Comparison of ENCODE assay signal across 10 mouse cellular contexts in the genomic region with DNA sequence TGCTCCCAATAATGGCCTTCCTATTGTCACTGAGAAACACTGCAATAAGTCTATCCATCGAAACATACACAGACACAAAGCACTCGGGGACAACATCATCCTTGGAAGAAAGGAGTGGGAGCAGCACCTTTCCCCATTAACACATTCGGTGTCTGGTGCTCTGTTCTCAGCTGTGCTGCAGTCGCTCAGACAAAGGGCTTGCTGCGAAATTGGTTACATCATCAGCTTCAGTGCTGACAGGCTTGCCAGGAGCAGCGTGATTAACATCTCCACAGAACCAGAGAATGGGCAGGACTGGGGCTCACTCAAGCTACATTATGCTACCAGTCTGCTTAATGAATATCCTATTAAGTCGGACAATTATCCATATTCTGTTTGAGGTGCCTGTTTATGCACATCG. TPM values are rescaled to one million over a fixed set of nuclear protein-coding genes. Genes with fewer than 3 reads are reported as not detected.
DNase-seq lines count a peak whose midpoint lies in the region; TF ChIP-seq lines count a peak whose summit lies in the region.
"Had no signal": no experiment of that assay in that cellular context is flagged by ENCODE, and none has a peak within 500 bp of the region (broad histone marks: within the 10 kb centered on the region; RNA-seq: fewer than 3 reads in every experiment).

No protein-coding gene starts in this region.

- H3K36me3 ChIP-seq in hindbrain, embryonic 10.5 days: no peaks in the 10 kb centered on the region

- H3K9me3 ChIP-seq in hindbrain, embryonic 10.5 days: no peaks in the 10 kb centered on the region

- WGBS in hindbrain, embryonic 10.5 days: 43% methylated on average over 8 of the region's 8 CpGs

- peak overlapping the region; percentile 71 for H3K27ac ChIP-seq in hindbrain, embryonic 10.5 days
- H3K27ac ChIP-seq in left cerebral cortex, adult 2 months: peak overlapping the region; percentile 32; the same call in 1 of the 2 replicates

- no peak for TF ChIP-seq CTCF in left cerebral cortex, adult 2 months (IDR thresholded peaks at IDR 0.05)

- H3K4me1 ChIP-seq in hindbrain, embryonic 10.5 days (replicated peaks): peaks cover 15% of the 10 kb centered on the region; the same call in 1 of the 2 replicates

- H3K4me3 ChIP-seq in hindbrain, embryonic 10.5 days: no peak overlapping the region
- H3K4me3 ChIP-seq in left cerebral cortex, adult 2 months: no peak overlapping the region

- peak; percentile 27 to 35 for DNase-seq in cerebellum, postnatal 14 days
- DNase-seq in cerebellum, adult 9-11 months: no peak
- peak; percentile 25 for DNase-seq in hindbrain, embryonic 10.5 days (ENCODE audit: low spot score)
- DNase-seq in left cerebral cortex, adult 2 months (ENCODE audit: extremely low spot score in 1 of 2, low spot score in 2 of 2): peak; percentile 12 to 24
- DNase-seq in retina, embryonic 14.5 days (ENCODE audit: low spot score): peak; percentile 33
- no peak for DNase-seq in liver
- no peak for DNase-seq in adrenal gland, adult 2 months
- no peak for DNase-seq in urinary bladder, postnatal 36 days (ENCODE audit: low spot score in 2 of 2)
- DNase-seq: kidney, postnatal 14 days had no signal

- intact Hi-C loops in left cerebral cortex, adult 2 months (cut with DNase I): no loop called here

- peaks cover 11% of the 10 kb centered on the region for H3K27me3 ChIP-seq in hindbrain, embryonic 10.5 days (ENCODE audit: insufficient read depth, poor library complexity, severe bottlenecking)

RNA-seq across cellular contexts. Expression of gene Dcx, which starts 30.8 kb away (rescaled TPM):
- 39.7 and 94.6 TPM in 2 replicates for polyA plus RNA-seq in hindbrain, embryonic 10.5 days (2016; fragmentation: Nextera tagmentation; extraction: Ambion mirVana)
- total RNA-seq in left cerebral cortex, adult 2 months (2021): 10 to 100 TPM; 21.0 to 28.5 TPM
- under 1 TPM; 0.55 to 0.62 TPM for total RNA-seq in adrenal gland, adult 2 months (2021)
- polyA plus RNA-seq in adrenal gland, adult 2 months (2012; rRNA removed): 0.03 TPM in 1 of 2 replicates, not detected in the other
- total RNA-seq: megakaryocyte, adult 5-6 weeks had no signal

Comparison
In these comparisons a context has a peak if more than half of its experiments do, and no peak if none do; other contexts are left out.
1. DNase-seq: peak in cerebellum, postnatal 14 days (2 of 2), hindbrain, embryonic 10.5 days (single experiment), left cerebral cortex, adult 2 months (2 of 2) and retina, embryonic 14.5 days (single experiment); none in cerebellum, adult 9-11 months (single experiment), liver (single experiment), adrenal gland, adult 2 months (single experiment) and urinary bladder, postnatal 36 days (0 of 2).
2. RNA of gene Dcx, which starts 30.8 kb away (total RNA-seq): 21.0 to 28.5 TPM in left cerebral cortex, adult 2 months; 0.55 to 0.62 TPM in adrenal gland, adult 2 months; every median in the first group is over 10 times any median in the second.